Mouse (Mus musculus) limb, embryonic 12.5 days (tissue): Measurements from ENCODE around the gene Kcnrg. TPM values are rescaled to one million over a fixed set of nuclear protein-coding genes. Genes with fewer than 3 reads are reported as not detected.
"Not testable (repeated sequence)": the region's sequence is repeated elsewhere in the genome, so short reads cannot be mapped to it uniquely, and the experiment has no call there.

Source experiments
- ATAC-seq: fragments of 200-750 bp; cut with Nextera tagmentation; 2 replicates; pipeline ENCODE4 v1.8.0; 2017; ENCODE audit warnings: low read depth, moderate TSS enrichment; ENCODE audit not compliant: insufficient number of reproducible peaks, insufficient read depth, low FRiP score, low TSS enrichment
- H3K27ac ChIP-seq: fragments of 300-500 bp; sonication (generic); 2 replicates; pipeline ENCODE4 v1.5.1; 2016; ENCODE audit warnings: mild to moderate bottlenecking, moderate library complexity
- H3K27me3 ChIP-seq: fragments of 300-500 bp; sonication (generic); 2 replicates; pipeline ENCODE4 v1.6.1; 2016; ENCODE audit warnings: mild to moderate bottlenecking, moderate library complexity
- H3K36me3 ChIP-seq: fragments of 300-500 bp; sonication (generic); 2 replicates; pipeline ENCODE4 v1.6.1; 2016; ENCODE audit warnings: mild to moderate bottlenecking, moderate library complexity
- H3K4me1 ChIP-seq: fragments of 300-500 bp; sonication (generic); replicated peaks from 2 replicates; pipeline ENCODE4 v1.6.1; 2016
- H3K4me2 ChIP-seq: fragments of 300-500 bp; sonication (generic); 2 replicates; pipeline ENCODE4 v1.6.1; 2016; ENCODE audit warnings: mild to moderate bottlenecking, moderate library complexity
- H3K4me3 ChIP-seq: fragments of 300-500 bp; sonication (generic); replicated peaks from 2 replicates; pipeline ENCODE4 v1.5.1; 2016; ENCODE audit warnings: mild to moderate bottlenecking
- H3K9ac ChIP-seq: fragments of 300-500 bp; sonication (generic); replicated peaks from 2 replicates; pipeline ENCODE4 v1.6.1; 2016; ENCODE audit warnings: mild to moderate bottlenecking, moderate library complexity
- H3K9me3 ChIP-seq: fragments of 300-500 bp; sonication (generic); 2 replicates; pipeline ENCODE4 v1.6.1; 2016; ENCODE audit warnings: mild to moderate bottlenecking, moderate library complexity
- WGBS: fragments of 180-500 bp; shearing (Covaris S2); methylation state at CpG from one replicate; pipeline ENCODE4 v1.1.7; 2016; 5-methylcytosine and 5-hydroxymethylcytosine counted together
- polyA plus RNA-seq: library from polyadenylated mRNA; unstranded; fragments of >200 nt; fragmentation: Nextera tagmentation; extraction: Ambion mirVana; gene quantifications from 2 replicates; pipeline ENCODE4 v1.2.1, GENCODE M21; 2016

The Kcnrg gene
- 0.83 and 1.3 TPM in 2 replicates for polyA plus RNA-seq

DNA sequence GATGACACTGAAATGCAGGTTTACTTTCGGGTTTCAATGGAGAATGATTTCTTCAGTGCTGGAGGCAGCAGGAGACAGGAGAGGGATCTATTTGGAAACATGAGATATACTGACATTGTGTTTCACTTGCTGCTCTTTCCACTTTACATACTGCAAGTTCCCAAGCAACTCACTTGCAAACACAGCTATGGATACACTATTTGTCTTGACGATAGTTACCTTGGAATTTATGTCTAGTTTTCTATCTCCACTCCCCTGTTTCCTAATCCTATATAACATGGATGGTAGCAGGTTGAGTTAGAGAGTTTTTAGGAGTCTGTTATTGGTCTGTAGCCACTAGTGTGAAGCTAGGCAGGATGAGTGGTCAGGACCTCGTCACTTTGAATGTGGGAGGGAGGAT is at the start of gene Kcnrg:
Kcnrg (plus strand) TSS at position 301 of the 400 bp plus-strand sequence.
- 87% methylated on average over 3 of the region's 3 CpGs for WGBS
- no peak for ATAC-seq
- H3K4me3 ChIP-seq, result no peak within 1 kb of the TSS

DNA sequence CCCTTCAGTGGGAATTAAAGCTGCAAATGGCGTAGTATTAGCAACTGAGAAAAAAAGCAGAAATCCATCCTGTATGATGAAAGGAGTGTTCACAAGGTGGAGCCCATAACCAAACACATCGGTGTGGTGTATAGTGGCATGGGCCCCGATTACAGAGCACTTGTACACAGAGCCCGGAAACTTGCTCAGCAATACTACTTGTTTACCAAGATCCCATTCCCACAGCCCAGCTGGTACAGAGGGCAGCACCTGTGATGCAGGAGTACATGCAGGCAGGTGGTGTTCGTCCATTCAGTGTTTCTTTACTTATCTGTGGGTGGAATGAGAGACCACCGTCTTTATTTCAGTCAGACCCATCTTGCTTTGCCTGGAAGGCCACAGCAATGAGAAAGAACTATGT is 48.4 kb upstream of the Kcnrg start:
- 0 out of 2 replicates have a peak, but pooled peaks cover 3% of the 10 kb centered on the region for H3K4me1 ChIP-seq
- H3K9me3 ChIP-seq, result no peaks in the 10 kb centered on the region
- no peak overlapping the region for H3K4me2 ChIP-seq
- H3K27ac ChIP-seq, result no peak overlapping the region
- no peak overlapping the region for H3K9ac ChIP-seq
- H3K36me3 ChIP-seq, result no peaks in the 10 kb centered on the region
- no peak for ATAC-seq
- H3K27me3 ChIP-seq, result peaks cover 5% of the 10 kb centered on the region; the same call in 1 of the 2 replicates
- no peak overlapping the region for H3K4me3 ChIP-seq
- WGBS, result 83% methylated on average over 6 of the region's 6 CpGs

More for the DNA sequence above, at the start of gene Kcnrg:
- H3K27ac ChIP-seq, result no peak within 1 kb of the TSS
- H3K4me1 ChIP-seq, result no peaks in the 10 kb centered on the region
- H3K4me2 ChIP-seq, result no peak within 1 kb of the TSS
- peaks cover 42% of the 10 kb centered on the region for H3K36me3 ChIP-seq
- no peaks in the 10 kb centered on the region for H3K9me3 ChIP-seq
- no peak within 1 kb of the TSS for H3K9ac ChIP-seq
- H3K27me3 ChIP-seq, result no peaks in the 10 kb centered on the region

DNA sequence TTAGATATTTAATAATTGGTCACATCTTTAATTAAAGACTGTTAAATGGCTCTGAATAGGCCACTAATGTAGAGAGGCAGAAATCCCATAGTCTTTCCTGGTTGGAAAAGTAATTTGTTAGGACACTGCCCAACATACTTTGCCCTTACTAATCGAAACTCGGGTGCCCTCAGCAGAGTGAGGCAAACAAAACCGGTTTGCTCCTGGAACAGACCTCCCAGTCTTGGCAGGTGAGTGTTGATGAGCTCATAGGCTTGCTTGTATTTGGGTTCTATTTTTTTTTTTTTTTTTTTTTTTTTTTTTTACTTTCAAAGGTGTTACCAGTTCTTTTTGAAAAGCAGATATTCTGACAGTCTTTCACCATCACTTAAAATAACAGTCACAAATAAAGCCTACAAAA is 47.4 kb upstream of the Kcnrg start:
- no peak for ATAC-seq
- Histone ChIP-seq H3K27me3 (peaks cover 5% of the 10 kb centered on the region; the same call in 1 of the 2 replicates), H3K9ac (no peak overlapping the region), H3K9me3 (no peaks in the 10 kb centered on the region), H3K36me3 (no peaks in the 10 kb centered on the region), H3K4me2 (no peak overlapping the region), H3K4me1 (0 out of 2 replicates have a peak, but pooled peaks cover 3% of the 10 kb centered on the region), H3K4me3 (no peak overlapping the region), H3K27ac (no peak overlapping the region)
- WGBS, result 66% methylated on average over 3 of the region's 3 CpGs

DNA sequence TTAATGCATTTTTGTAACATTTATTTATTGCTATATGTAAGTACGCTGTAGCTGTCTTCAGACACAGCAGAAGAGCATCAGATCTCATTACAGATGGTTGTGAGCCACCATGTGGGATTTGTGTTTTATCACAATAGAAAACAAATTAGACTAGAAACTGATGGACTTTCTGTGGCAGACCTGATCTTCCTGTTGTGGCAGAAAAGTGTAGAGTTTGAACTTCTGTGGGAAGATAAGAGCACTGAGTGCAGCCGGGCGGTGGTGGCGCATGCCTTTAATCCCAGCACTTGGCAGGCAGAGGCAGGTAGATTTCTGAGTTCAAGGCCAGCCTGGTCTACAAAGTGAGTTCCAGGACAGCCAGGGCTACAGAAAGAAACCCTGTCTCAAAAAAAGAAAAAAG is 41.0 kb upstream of the Kcnrg start:
- not testable (repeated sequence) for ATAC-seq, H3K9me3 ChIP-seq, H3K4me1 ChIP-seq, H3K9ac ChIP-seq, H3K27ac ChIP-seq, H3K4me2 ChIP-seq, H3K27me3 ChIP-seq, H3K36me3 ChIP-seq, H3K4me3 ChIP-seq
- WGBS, result 92% methylated on average over 4 of the region's 4 CpGs

DNA sequence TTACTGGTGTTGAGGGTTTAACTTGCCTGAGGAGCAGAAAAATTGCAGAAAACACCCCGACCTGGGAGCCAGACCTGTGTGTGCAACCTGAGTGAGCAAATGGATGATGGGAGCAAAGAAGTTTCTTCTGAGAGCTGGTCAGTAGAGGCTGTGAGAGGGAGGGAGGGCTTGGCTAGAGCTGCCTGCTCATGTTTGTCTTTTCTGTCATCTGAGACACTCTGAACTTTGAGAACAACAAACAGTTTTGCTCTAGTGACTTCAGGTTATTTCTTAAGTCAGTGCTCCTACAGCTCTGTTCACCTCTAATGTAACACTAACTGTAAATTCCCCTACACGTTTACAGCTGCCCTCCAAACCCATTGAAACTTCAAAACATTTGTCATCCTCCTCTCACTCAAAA is 37.9 kb upstream of the Kcnrg start:
- Histone ChIP-seq H3K9ac (no peak overlapping the region), H3K9me3 (no peaks in the 10 kb centered on the region), H3K4me3 (no peak overlapping the region), H3K4me1 (no peaks in the 10 kb centered on the region), H3K4me2 (no peak overlapping the region), H3K36me3 (no peaks in the 10 kb centered on the region), H3K27ac (no peak overlapping the region), H3K27me3 (no peaks in the 10 kb centered on the region)
- ATAC-seq, result no peak
- 60% methylated on average over 2 of the region's 2 CpGs for WGBS

DNA sequence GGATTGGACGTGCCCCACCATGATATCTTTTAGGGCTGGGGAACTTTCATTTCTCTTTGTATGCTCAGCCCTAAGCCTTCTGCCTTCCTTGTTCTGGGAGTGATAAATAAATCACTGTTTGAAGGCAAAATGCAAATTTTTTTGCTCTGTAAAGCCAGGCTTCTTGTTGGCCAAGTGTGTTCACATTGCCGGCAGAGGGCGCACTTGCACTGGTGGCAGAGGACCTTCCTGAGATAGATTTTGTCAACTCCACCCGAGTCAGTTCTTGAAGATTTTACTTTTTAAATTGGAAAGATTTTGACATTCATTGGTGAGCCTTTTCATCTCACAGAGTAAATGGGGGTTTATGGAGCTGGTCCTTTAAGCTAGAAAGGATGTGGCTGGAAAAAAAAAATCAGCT is 35.9 kb upstream of the Kcnrg start:
- Histone ChIP-seq H3K9me3 (no peaks in the 10 kb centered on the region), H3K27me3 (no peaks in the 10 kb centered on the region), H3K4me3 (no peak overlapping the region), H3K27ac (no peak overlapping the region), H3K4me2 (no peak overlapping the region), H3K4me1 (no peaks in the 10 kb centered on the region), H3K36me3 (no peaks in the 10 kb centered on the region), H3K9ac (no peak overlapping the region)
- 14% methylated on average over 4 of the region's 4 CpGs for WGBS
- no peak for ATAC-seq

DNA sequence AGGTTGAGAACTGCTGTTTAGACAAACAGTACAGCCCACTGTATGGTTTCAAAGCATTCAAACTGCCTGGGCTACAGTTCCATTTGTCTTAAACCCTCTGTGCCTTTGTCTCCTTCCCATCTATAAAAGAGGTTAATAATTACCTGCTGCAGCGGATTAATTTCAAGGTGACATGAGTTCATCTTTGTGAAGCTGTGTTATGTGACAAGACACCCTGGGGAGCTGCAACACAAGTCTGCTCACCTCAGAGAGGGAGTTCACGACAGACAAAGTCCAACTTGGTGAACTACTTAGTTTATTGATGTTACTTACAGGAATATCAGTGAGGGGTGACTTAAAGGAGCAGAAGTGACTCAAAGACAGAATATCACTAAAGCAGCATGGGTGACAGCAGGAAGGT is 35.1 kb upstream of the Kcnrg start:
- Histone ChIP-seq H3K4me3 (no peak overlapping the region), H3K27me3 (no peaks in the 10 kb centered on the region), H3K27ac (no peak overlapping the region), H3K9me3 (no peaks in the 10 kb centered on the region), H3K4me1 (no peaks in the 10 kb centered on the region), H3K9ac (no peak overlapping the region), H3K4me2 (no peak overlapping the region), H3K36me3 (no peaks in the 10 kb centered on the region)
- ATAC-seq, result no peak
- 78% methylated on average over 2 of the region's 2 CpGs for WGBS

DNA sequence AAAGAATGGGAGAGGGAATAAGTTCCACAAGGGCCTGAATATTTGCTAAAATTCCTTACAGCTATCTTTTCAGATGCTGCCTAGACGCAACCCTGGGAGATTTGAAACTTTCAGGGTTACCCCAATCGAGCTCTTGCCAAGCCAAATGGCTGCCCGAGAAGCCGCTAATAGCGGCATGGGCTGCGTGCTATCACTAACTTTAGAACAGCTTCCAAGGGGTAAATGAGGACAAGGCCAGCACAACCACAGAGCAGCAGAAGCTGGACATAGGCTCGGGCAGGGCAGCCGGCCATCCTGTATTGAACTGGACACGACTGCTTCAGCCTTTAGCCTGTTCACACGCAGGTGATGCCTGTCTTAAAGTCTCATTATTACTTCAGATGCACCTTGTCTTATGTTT is 32.2 kb upstream of the Kcnrg start:
- WGBS, result 89% methylated on average over 10 of the region's 10 CpGs
- Histone ChIP-seq H3K4me3 (no peak overlapping the region), H3K27me3 (no peaks in the 10 kb centered on the region), H3K9ac (no peak overlapping the region), H3K4me1 (no peaks in the 10 kb centered on the region), H3K9me3 (no peaks in the 10 kb centered on the region), H3K36me3 (no peaks in the 10 kb centered on the region), H3K4me2 (no peak overlapping the region), H3K27ac (no peak overlapping the region)
- no peak for ATAC-seq

DNA sequence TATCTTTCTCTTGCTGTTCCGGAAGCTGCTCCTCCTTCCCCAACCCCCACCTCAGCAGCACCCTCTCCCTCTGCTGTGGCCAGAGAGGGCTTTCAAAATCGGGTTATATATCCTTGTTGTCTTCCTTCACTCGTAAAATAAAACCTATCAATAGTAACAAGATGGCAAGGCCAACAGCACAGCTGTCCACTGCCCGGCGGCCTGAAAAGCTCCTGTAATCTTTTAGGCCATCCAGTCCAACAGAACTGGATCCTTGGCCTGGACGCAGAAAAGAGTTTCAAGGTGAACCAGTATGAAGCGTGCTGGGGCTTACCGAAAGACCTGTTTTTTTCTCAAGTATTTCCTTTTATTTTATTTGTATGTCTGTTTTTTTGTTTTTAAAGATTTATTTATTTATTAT is 31.3 kb upstream of the Kcnrg start:
- no peaks in the 10 kb centered on the region for H3K4me1 ChIP-seq
- no peaks in the 10 kb centered on the region for H3K9me3 ChIP-seq
- no peak overlapping the region for H3K27ac ChIP-seq
- no peak overlapping the region for H3K4me3 ChIP-seq
- H3K9ac ChIP-seq, result no peak overlapping the region
- H3K4me2 ChIP-seq, result no peak overlapping the region
- ATAC-seq, result no peak
- no peaks in the 10 kb centered on the region for H3K36me3 ChIP-seq
- WGBS, result 85% methylated on average over 8 of the region's 8 CpGs
- no peaks in the 10 kb centered on the region for H3K27me3 ChIP-seq

DNA sequence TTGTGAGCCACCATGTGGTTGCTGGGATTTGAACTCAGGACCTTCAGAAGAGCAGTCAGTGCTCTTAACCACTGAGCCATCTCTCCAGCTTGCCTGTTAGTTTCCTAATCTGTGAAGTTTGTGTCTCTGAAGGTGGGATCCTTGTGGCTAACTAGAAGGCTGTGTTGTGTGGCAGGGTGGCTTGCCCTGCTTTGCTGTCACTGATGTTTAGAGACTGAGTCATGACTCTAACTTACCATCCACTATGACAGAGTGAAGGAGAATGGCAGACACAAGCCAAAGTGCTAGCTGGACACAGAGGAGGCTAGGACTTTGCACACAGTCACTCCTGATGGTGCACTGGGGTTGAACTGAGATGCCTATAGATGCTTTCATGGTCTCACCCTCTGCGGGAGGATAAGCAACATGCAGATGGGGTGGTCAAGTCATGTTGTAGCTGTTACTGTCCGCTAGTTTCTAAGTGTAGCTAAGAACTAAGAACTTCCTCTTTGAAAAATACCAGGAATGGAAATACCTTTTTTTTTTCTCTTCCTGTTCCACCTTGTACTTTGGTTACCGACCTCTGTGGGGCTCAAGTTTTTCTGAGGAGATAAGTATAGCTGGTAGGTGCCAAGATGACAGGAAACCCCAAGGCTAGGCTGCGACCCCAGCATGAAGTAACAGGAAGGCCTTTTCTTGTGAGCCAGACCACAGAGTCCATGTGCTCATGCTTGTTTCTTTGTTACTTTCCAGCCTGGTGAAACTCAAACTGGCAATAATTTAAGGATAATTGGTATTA is 17.8 kb upstream of the Kcnrg start:
- H3K9ac ChIP-seq, result no peak overlapping the region
- H3K4me2 ChIP-seq, result no peak overlapping the region
- H3K27me3 ChIP-seq, result no peaks in the 10 kb centered on the region
- no peaks in the 10 kb centered on the region for H3K9me3 ChIP-seq
- no peak overlapping the region for H3K27ac ChIP-seq
- no peaks in the 10 kb centered on the region for H3K36me3 ChIP-seq
- no peaks in the 10 kb centered on the region for H3K4me1 ChIP-seq
- H3K4me3 ChIP-seq, result no peak overlapping the region
- WGBS, result 82% methylated on average over 4 of the region's 4 CpGs
- ATAC-seq, result no peak

DNA sequence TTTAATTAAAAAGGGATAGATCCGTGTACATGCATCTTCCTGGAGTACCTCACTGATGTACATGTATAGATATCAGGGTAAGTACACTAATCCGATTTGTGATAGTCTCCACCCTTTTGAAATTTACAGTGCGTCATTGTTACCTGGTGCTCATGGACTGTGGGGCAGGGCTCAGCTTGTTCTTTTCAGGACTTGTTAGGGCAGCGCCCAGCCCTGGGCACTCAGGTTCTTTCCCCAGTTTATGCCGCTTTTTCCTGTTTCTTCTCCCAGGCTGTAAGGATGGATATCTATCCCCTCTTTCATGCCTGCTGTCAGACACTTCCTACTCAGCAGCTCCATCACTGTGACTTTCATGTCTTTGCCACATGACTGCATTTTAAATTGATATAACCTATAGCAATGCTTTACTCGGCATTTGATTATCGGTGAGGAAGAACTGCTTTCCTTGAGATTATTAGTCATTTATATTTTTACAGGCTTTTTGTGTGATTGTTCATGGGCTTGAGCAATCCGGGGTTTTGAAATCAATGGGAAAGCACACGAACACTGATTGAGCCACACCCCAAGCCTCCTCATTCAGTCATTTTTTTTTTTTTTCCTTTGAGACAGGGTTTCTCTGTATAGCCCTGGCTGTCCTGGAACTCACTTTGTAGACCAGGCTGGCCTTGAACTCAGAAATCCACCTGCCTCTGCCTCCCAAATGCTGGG is 10.4 kb upstream of the Kcnrg start:
- WGBS, result 88% methylated on average over 9 of the region's 9 CpGs
- Histone ChIP-seq H3K9me3 (no peaks in the 10 kb centered on the region), H3K27me3 (no peaks in the 10 kb centered on the region), H3K27ac (no peak overlapping the region), H3K4me1 (peaks cover 12% of the 10 kb centered on the region), H3K4me2 (no peak overlapping the region), H3K36me3 (no peaks in the 10 kb centered on the region), H3K9ac (no peak overlapping the region), H3K4me3 (no peak overlapping the region)
- ATAC-seq, result no peak
